Mouse (Mus musculus): Measurements from ENCODE around the gene Prl5a1. TPM values are rescaled to one million over a fixed set of nuclear protein-coding genes. Genes with fewer than 3 reads are reported as not detected.

Prl5a1 gene
- polyA plus RNA-seq (2014; fragmentation: Nextera tagmentation; extraction: Ambion mirVana): not detected in 2 replicates

DNA sequence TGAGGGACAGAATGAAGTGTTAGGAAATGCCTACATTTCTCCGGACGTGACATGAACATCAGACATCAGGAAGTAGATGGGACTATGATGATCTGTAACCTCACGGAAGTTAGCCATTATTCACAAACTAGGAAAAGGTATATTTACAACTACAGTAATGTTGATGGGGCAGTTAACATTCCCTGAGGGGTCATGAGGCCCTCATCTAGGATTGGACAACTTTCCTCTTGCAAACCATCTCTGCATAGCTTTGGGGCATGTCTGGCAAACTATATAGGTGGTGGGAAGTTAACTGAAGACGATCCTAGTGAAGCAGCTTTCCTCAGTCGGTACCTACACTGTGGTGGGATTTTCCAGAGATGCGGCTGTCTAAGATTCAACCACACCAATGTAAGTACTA lies at the start of gene Prl5a1:
TSS of gene Prl5a1 (plus strand) at position 301 of the 400 bp plus-strand sequence.
- Histone ChIP-seq H3K27me3 (ENCODE audit: control insufficient read depth, insufficient read depth, low read length) (no peaks in the 10 kb centered on the region), H3K4me3 (ENCODE audit: low read depth, low read length) (no peak within 1 kb of the TSS), H3K9ac (ENCODE audit: low read length) (no peak within 1 kb of the TSS), H3K4me2 (ENCODE audit: low read depth) (no peak within 1 kb of the TSS), H3K27ac (ENCODE audit: low read depth, low read length) (no peak within 1 kb of the TSS), H3K9me3 (ENCODE audit: control insufficient read depth, low read length) (no peaks in the 10 kb centered on the region), H3K36me3 (ENCODE audit: control insufficient read depth, insufficient read depth, low read length) (no peaks in the 10 kb centered on the region), H3K4me1 (ENCODE audit: control insufficient read depth, insufficient read depth, low read length) (no peaks in the 10 kb centered on the region)
- WGBS: 91% methylated on average over 6 of the region's 6 CpGs
- no peak for ATAC-seq (ENCODE audit: insufficient read depth, low FRiP score, low TSS enrichment)
- DNase-seq (ENCODE audit: low spot score): no peak

- H3K9ac ChIP-seq (ENCODE audit: low read length): no peak overlapping the region
- H3K9me3 ChIP-seq (ENCODE audit: control insufficient read depth, low read length): no peaks in the 10 kb centered on the region
- ATAC-seq (ENCODE audit: insufficient read depth, low FRiP score, low TSS enrichment): no peak
- no peaks in the 10 kb centered on the region for H3K27me3 ChIP-seq (ENCODE audit: control insufficient read depth, insufficient read depth, low read length)
- no peak overlapping the region for H3K27ac ChIP-seq (ENCODE audit: low read depth, low read length)
- no peak overlapping the region for H3K4me3 ChIP-seq (ENCODE audit: low read depth, low read length)
- H3K36me3 ChIP-seq (ENCODE audit: control insufficient read depth, insufficient read depth, low read length): no peaks in the 10 kb centered on the region
- no peak for DNase-seq (ENCODE audit: low spot score)
- no peaks in the 10 kb centered on the region for H3K4me1 ChIP-seq (ENCODE audit: control insufficient read depth, insufficient read depth, low read length)
- no peak overlapping the region for H3K4me2 ChIP-seq (ENCODE audit: low read depth)
These were observed 46.1 kb upstream of the Prl5a1 start for GRCm38 (mm10) chr13:28096161-28096560.

DNA sequence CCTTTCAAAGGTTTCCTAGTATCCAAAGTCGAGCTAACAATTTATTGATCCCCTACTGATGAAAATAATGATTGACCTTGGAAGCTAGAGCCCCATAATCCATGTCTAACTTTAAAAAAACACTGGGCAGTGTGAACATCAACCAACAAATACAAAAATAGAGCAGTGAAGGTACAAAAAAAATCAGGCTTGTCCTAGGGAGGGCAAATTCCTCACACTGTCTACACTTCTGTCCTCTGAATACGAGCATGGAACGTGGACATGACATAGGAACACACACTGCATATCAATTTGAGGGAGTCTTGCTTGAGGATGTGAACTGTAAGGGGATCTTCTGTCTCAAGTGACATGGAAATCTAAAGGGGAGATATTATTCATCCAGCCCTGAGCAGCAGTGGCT lies 33.7 kb upstream of the Prl5a1 start:
- Histone ChIP-seq H3K9ac (ENCODE audit: low read length) (no peak overlapping the region), H3K27me3 (ENCODE audit: control insufficient read depth, insufficient read depth, low read length) (no peaks in the 10 kb centered on the region), H3K36me3 (ENCODE audit: control insufficient read depth, insufficient read depth, low read length) (no peaks in the 10 kb centered on the region), H3K9me3 (ENCODE audit: control insufficient read depth, low read length) (no peaks in the 10 kb centered on the region), H3K4me2 (ENCODE audit: low read depth) (no peak overlapping the region), H3K4me1 (ENCODE audit: control insufficient read depth, insufficient read depth, low read length) (no peaks in the 10 kb centered on the region), H3K4me3 (ENCODE audit: low read depth, low read length) (no peak overlapping the region), H3K27ac (ENCODE audit: low read depth, low read length) (no peak overlapping the region)
- no peak for DNase-seq (ENCODE audit: low spot score)
- WGBS: 87% methylated on average over 3 of the region's 3 CpGs
- no peak for ATAC-seq (ENCODE audit: insufficient read depth, low FRiP score, low TSS enrichment)

DNA sequence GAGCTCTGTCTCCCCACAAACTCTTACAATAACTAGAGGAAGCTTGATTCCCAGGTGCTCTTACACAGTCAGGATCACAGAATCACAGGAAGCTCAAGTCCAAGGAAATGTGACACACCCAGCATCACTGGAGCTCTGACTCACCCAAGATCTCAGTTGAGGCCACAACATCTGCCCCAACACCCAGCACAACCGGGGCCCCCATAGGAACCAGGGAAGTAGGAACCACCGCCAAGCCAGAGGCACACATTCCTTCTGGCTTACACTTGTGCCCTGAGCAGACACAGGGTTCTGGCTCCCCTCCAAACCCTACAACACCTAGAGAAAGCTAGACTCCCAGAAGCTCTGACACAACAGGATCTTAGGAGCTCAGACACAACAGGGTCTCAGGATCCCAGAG lies 9.5 kb upstream of the Prl5a1 start:
- H3K4me1 ChIP-seq (ENCODE audit: control insufficient read depth, insufficient read depth, low read length): no peaks in the 10 kb centered on the region
- DNase-seq (ENCODE audit: low spot score): no peak
- no peaks in the 10 kb centered on the region for H3K36me3 ChIP-seq (ENCODE audit: control insufficient read depth, insufficient read depth, low read length)
- H3K27me3 ChIP-seq (ENCODE audit: control insufficient read depth, insufficient read depth, low read length): no peaks in the 10 kb centered on the region
- no peak overlapping the region for H3K4me3 ChIP-seq (ENCODE audit: low read depth, low read length)
- ATAC-seq (ENCODE audit: insufficient read depth, low FRiP score, low TSS enrichment): no peak
- no peak overlapping the region for H3K4me2 ChIP-seq (ENCODE audit: low read depth)
- H3K27ac ChIP-seq (ENCODE audit: low read depth, low read length): no peak overlapping the region
- H3K9me3 ChIP-seq (ENCODE audit: control insufficient read depth, low read length): no peaks in the 10 kb centered on the region
- no peak overlapping the region for H3K9ac ChIP-seq (ENCODE audit: low read length)
- 72% methylated on average over 2 of the region's 2 CpGs for WGBS

DNA sequence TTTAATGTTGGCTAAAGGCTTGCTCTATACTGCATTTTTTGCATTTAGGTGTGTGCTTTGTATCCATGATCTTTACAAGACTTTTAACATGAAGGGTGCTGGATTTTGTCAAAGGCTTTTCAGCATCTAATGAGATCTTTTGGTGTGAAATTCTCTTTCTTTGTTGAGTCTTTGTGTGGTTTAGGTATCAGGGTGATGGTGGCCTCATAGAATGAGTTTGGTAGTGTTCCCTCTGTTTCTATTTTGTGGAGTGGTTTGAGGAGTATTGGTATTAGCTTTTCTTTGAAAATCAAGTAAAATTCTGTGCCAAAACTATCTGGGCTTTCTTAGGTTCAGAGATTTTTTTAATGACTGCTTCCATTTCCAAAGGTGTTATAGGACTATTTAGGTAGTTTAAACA lies 6.5 kb upstream of the Prl5a1 start:
- ATAC-seq (ENCODE audit: insufficient read depth, low FRiP score, low TSS enrichment) (no peak), DNase-seq (ENCODE audit: low spot score) (no peak)
- Histone ChIP-seq H3K36me3 (ENCODE audit: control insufficient read depth, insufficient read depth, low read length) (no peaks in the 10 kb centered on the region), H3K27ac (ENCODE audit: low read depth, low read length) (no peak overlapping the region), H3K4me1 (ENCODE audit: control insufficient read depth, insufficient read depth, low read length) (no peaks in the 10 kb centered on the region), H3K9me3 (ENCODE audit: control insufficient read depth, low read length) (no peaks in the 10 kb centered on the region), H3K4me3 (ENCODE audit: low read depth, low read length) (no peak overlapping the region), H3K4me2 (ENCODE audit: low read depth) (no peak overlapping the region), H3K27me3 (ENCODE audit: control insufficient read depth, insufficient read depth, low read length) (no peaks in the 10 kb centered on the region), H3K9ac (ENCODE audit: low read length) (no peak overlapping the region)

Other genes with a start within 250 kb of the Prl5a1 start
- gene Prl4a1, start 126.3 kb upstream of the Prl5a1 start, polyA plus RNA-seq (2014; fragmentation: Nextera tagmentation; extraction: Ambion mirVana): not detected in 2 replicates
- gene Gm11361, start 115.0 kb downstream of the Prl5a1 start, polyA plus RNA-seq (2014; fragmentation: Nextera tagmentation; extraction: Ambion mirVana): 0.92 and 2.8 TPM in 2 replicates